Mouse (Mus musculus) Muller cell, postnatal 12 days (primary cell): ENCODE measurements around the gene Vill.

Experiments used
- DNase-seq: peaks from one replicate; pipeline ENCODE4 v3.0.0-alpha.2; 2015; ENCODE audit errors: inconsistent ontology term

The Vill gene

GRCm38 (mm10) chr9:119109685-119110353 is 57.2 kb downstream of the Vill start:
- DNase-seq = no peak

GRCm38 (mm10) chr9:119110640-119111039 is 58.1 kb downstream of the Vill start:
- no peak for DNase-seq

GRCm38 (mm10) chr9:119114911-119115310 is 62.3 kb downstream of the Vill start:
- DNase-seq = no peak

GRCm38 (mm10) chr9:119119409-119120167 is 67.0 kb downstream of the Vill start:
- no peak for DNase-seq

- no peak for DNase-seq
Observed at GRCm38 (mm10) chr9:119120168-119120560, 67.6 kb downstream of the Vill start.
